Mouse (Mus musculus): Measurements from ENCODE around the gene C6. TPM values are rescaled to one million over a fixed set of nuclear protein-coding genes. Genes with fewer than 3 reads are reported as not detected.

Gene C6
- total and polyA plus RNA-seq, 3 experiments = not detected

GRCm38 (mm10) chr15:4816752-4817493 lies 89.9 kb downstream of the C6 start:
- Histone ChIP-seq H3K36me3 (ENCODE audit: control insufficient read depth in 1 of 2, insufficient read depth in 2 of 2, low read length in 2 of 2) (no peaks in the 10 kb centered on the region), H3K27ac (ENCODE audit: control insufficient read depth, low read depth, low read length) (no peak overlapping the region), H3K79me2 (ENCODE audit: control insufficient read depth, insufficient read depth, low read length, poor library complexity) (no peaks in the 10 kb centered on the region), H3K9ac (ENCODE audit: control insufficient read depth, low read depth, low read length, poor library complexity, severe bottlenecking) (no peak overlapping the region), H3K4me3 (ENCODE audit: control insufficient read depth in 1 of 2, insufficient read depth in 1 of 2, low read depth in 2 of 2, low read length in 2 of 2) (no peak overlapping the region), H3K4me1 (ENCODE audit: control insufficient read depth in 1 of 2, insufficient read depth in 2 of 2, low read length in 2 of 2) (no peaks in the 10 kb centered on the region), H3K9me3 (replicated peaks; ENCODE audit: insufficient read depth, low read length) (no peaks in the 10 kb centered on the region), H3K27me3 (ENCODE audit: control insufficient read depth in 1 of 2, insufficient read depth in 2 of 2, low read length in 2 of 2) (no peaks in the 10 kb centered on the region)
- no peak for TF ChIP-seq GABPA (IDR thresholded peaks at IDR 0.05; ENCODE audit: low read depth, low read length)
- no peak for TF ChIP-seq POLR2AphosphoS2 (IDR thresholded peaks at IDR 0.05; ENCODE audit: low read length)
- no peak for TF ChIP-seq ZC3H11A (IDR thresholded peaks at IDR 0.05; ENCODE audit: low read depth, low read length)
- TF ChIP-seq GATA1 (IDR thresholded peaks at IDR 0.05; ENCODE audit: low read depth, low read length) = no peak
- no peak for TF ChIP-seq TCF12 (IDR thresholded peaks at IDR 0.05; ENCODE audit: low read depth, low read length)
- TF ChIP-seq MAX (IDR thresholded peaks at IDR 0.05; ENCODE audit: low read length) = no peak
- no peak for TF ChIP-seq BHLHE40 (IDR thresholded peaks at IDR 0.05; ENCODE audit: borderline replicate concordance, low read depth, low read length)
- TF ChIP-seq TAL1 (IDR thresholded peaks at IDR 0.05; ENCODE audit: low read length) = no peak
- no peak for TF ChIP-seq SIN3A (IDR thresholded peaks at IDR 0.05; ENCODE audit: low read length)
- no peak for TF ChIP-seq MAFK (IDR thresholded peaks at IDR 0.05; ENCODE audit: borderline replicate concordance, low read depth, low read length)
- no peak for TF ChIP-seq MXI1 (IDR thresholded peaks at IDR 0.05; ENCODE audit: low read depth, low read length)
- TF ChIP-seq USF1 (IDR thresholded peaks at IDR 0.05; ENCODE audit: low read depth, low read length) = no peak
- no peak for TF ChIP-seq ZNF384 (IDR thresholded peaks at IDR 0.05; ENCODE audit: low read depth, low read length)
- TF ChIP-seq CHD1 (IDR thresholded peaks at IDR 0.05; ENCODE audit: low read depth, low read length) = no peak
- no peak for TF ChIP-seq NELFE (IDR thresholded peaks at IDR 0.05; ENCODE audit: low read depth, low read length)
- TF ChIP-seq ETS1 (IDR thresholded peaks at IDR 0.05; ENCODE audit: low read depth, low read length) = no peak
- no peak for DNase-seq (ENCODE audit: low read depth, low spot score)

- no peaks in the 10 kb centered on the region for H3K79me2 ChIP-seq (ENCODE audit: control insufficient read depth, insufficient read depth, low read length, poor library complexity)
- no peaks in the 10 kb centered on the region for H3K4me1 ChIP-seq (ENCODE audit: control insufficient read depth in 1 of 2, insufficient read depth in 2 of 2, low read length in 2 of 2)
- H3K27me3 ChIP-seq (ENCODE audit: control insufficient read depth in 1 of 2, insufficient read depth in 2 of 2, low read length in 2 of 2) = no peaks in the 10 kb centered on the region
- no peak overlapping the region for H3K9ac ChIP-seq (ENCODE audit: control insufficient read depth, low read depth, low read length, poor library complexity, severe bottlenecking)
- no peak for DNase-seq (ENCODE audit: low read depth, low spot score)
- H3K36me3 ChIP-seq (ENCODE audit: control insufficient read depth in 1 of 2, insufficient read depth in 2 of 2, low read length in 2 of 2) = no peaks in the 10 kb centered on the region
- H3K4me3 ChIP-seq (ENCODE audit: control insufficient read depth in 1 of 2, insufficient read depth in 1 of 2, low read depth in 2 of 2, low read length in 2 of 2) = no peak overlapping the region
- no peak overlapping the region for H3K27ac ChIP-seq (ENCODE audit: control insufficient read depth, low read depth, low read length)
- TF ChIP-seq JUND (IDR thresholded peaks at IDR 0.05; ENCODE audit: low read depth, low read length) = no peak
- no peak for TF ChIP-seq CHD1 (IDR thresholded peaks at IDR 0.05; ENCODE audit: low read depth, low read length)
- TF ChIP-seq ZKSCAN1 (IDR thresholded peaks at IDR 0.05; ENCODE audit: low read depth, low read length) = no peak
- H3K9me3 ChIP-seq (replicated peaks; ENCODE audit: insufficient read depth, low read length) = no peaks in the 10 kb centered on the region
These were observed 91.5 kb downstream of the C6 start for GRCm38 (mm10) chr15:4818437-4818836.

Data from MEL (cell line).